Mouse (Mus musculus): Measurements from ENCODE around the gene Cenph. TPM values are rescaled to one million over a fixed set of nuclear protein-coding genes. Genes with fewer than 3 reads are reported as not detected.
"Not testable (repeated sequence)": the region's sequence is repeated elsewhere in the genome, so short reads cannot be mapped to it uniquely, and the experiment has no call there.

Cenph gene
- total RNA-seq (2021), result under 1 TPM in 1 of 2 experiments, not detected in 1; 0.31 TPM

GRCm38 (mm10) chr13:100775252-100776055, at the start of gene Cenph:
Gene Cenph, minus strand, starts transcription at chr13:100775899.
- peak; percentile 81 to 82 for DNase-seq
- intact Hi-C loops (cut with DNase I), result loop anchor here (2.0 kb wide), 1 partner anchor 31 kb away; the partner anchor contains the start of gene Mrps36

DNA sequence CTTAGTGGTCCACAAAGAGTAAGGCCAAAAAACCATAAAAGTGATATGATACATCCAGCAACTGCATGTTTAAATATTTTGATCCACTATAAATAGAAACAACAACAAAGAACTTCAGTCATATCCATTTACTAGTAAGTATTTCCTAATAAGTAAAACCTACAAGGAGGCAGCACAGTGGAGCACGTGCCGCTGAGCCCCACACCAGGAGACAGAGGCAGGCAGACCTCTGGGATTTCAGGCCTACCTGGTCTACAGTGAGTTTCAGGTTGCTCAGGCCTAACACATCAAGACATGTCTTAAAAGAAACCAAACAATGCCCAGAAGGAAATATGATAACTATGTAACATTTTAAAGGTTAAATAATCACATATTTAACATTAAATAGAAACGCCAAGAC, 49.2 kb upstream of the Cenph start:
- intact Hi-C loops (cut with DNase I), result no loop called here
- no peak for DNase-seq

DNA sequence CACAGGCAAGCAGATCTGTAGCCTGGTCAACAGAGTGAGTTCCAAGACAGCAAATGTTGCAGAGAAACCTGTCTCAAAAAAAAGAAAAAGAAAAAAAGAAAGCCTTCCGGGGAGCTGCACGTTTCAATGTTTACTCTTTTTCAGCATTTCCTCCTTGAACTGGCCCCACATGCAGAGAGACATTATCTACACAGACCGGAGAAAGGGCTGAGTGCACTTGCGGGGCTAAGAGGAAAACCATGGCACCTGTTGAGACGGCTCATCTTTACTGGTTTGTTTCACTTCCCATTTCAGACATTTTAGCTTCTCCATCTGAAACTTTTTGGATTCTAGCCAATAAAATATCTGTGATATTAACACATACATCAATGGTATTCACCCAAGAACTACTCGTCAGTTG, 48.6 kb upstream of the Cenph start:
- intact Hi-C loops (cut with DNase I), result no loop called here
- no peak for DNase-seq

DNA sequence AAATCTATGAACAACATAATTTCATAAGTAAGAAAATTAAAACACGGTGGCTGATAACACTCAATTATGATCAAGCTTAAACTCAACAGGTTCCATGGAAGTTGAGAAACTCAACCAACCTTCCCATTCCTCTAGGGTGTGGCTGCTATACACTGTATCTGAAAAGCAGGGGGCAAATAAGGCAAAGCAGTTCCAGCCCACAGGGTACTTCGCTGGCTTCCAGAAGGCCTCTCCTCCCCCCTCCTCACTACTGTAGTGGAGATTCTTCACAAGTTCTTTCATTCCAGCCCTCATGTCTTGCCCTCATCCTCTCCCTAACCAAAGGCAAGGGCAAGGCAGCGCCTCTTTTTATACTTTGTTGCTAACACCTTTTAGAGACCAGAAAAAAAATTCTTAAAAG, 48.2 kb upstream of the Cenph start:
- DNase-seq, result no peak
- intact Hi-C loops (cut with DNase I), result no loop called here

GRCm38 (mm10) chr13:100814451-100814850, 38.8 kb upstream of the Cenph start:
- DNase-seq, result no peak
- intact Hi-C loops (cut with DNase I), result no loop called here

DNA sequence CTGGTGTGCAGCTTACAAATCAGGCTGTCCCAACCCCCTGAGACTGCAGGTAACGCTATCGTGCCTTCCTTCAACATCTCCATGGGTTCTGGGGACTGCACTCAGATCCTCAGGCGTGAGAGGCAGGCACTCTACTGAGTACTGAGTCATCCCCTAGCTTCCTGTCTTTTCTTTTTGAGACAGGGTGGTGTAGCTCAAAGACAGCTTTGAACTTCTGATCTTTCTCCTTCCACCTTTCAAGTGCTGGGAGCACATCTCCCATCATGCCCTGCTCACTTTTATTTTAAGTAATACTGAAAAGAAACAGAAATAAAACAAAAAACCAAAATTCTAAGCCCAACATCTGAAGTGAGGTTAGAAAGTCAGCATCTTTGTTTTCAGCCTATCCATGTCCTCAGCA, 30.1 kb upstream of the Cenph start:
- intact Hi-C loops (cut with DNase I), result no loop called here
- no peak for DNase-seq

DNA sequence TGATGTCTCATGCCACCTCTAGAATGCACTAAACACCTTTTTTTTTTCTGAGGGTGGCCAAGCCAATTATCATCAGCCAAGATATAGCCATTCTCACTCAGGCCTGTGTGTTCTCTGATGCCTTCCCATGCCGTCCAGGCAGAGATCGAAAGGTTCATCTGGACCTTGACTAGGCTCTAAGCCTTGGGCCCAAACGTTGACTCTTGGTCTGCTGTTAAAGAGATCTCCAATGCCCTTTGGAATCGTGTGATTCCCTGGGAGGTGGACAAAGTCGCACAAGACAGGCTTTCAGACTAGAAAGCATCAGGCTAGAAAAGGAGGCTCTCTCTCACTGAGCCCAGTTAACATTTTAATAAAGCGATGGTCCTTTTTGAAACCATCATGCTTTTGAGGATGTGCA, 21.5 kb upstream of the Cenph start:
- no peak for DNase-seq
- intact Hi-C loops (cut with DNase I), result no loop called here

DNA sequence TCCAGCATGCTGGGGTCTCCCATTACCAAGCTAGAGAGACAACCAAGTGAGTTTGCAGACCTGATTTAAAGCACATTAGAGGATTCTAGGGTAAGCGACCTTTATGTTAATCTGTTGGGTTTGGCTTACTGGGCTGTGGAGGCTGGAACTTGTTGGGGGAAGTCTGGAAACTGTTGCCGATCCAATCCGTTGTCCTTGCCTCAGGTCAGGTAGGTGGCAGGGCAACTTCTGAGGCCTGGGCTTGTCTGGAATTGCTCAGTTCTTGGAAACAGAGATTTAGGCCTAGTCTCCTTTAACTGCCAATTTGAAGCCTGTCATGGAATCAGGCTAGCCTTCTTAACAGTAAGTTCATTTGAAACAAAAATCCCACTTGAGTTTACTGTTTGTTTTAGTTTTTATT, 13.4 kb upstream of the Cenph start:
- no peak for DNase-seq
- intact Hi-C loops (cut with DNase I), result loop anchor here (5.0 kb wide), 1 partner anchor 43 kb away; the partner anchor contains the start of gene Slc30a5

DNA sequence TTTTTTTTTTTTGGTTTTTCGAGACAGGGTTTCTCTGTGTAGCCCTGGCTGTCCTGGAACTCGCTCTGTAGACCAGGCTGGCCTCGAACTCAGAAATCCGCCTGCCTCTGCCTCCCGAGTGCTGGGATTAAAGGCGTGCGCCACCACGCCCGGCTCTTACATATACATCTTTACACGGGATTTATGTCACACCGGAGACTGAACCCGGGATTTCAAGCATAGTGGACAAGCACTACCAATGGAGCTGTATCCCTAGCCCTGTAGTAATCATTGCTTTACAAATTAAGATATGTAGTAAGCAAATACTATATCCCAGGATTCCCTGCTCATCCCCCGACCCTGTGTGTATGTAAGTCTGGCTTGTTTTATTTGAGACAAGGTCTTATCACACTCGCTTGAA, 12.4 kb upstream of the Cenph start:
- not testable (repeated sequence) for DNase-seq
- intact Hi-C loops (cut with DNase I), result loop anchor here (5.0 kb wide), 1 partner anchor 44 kb away; the partner anchor contains the start of gene Slc30a5

DNA sequence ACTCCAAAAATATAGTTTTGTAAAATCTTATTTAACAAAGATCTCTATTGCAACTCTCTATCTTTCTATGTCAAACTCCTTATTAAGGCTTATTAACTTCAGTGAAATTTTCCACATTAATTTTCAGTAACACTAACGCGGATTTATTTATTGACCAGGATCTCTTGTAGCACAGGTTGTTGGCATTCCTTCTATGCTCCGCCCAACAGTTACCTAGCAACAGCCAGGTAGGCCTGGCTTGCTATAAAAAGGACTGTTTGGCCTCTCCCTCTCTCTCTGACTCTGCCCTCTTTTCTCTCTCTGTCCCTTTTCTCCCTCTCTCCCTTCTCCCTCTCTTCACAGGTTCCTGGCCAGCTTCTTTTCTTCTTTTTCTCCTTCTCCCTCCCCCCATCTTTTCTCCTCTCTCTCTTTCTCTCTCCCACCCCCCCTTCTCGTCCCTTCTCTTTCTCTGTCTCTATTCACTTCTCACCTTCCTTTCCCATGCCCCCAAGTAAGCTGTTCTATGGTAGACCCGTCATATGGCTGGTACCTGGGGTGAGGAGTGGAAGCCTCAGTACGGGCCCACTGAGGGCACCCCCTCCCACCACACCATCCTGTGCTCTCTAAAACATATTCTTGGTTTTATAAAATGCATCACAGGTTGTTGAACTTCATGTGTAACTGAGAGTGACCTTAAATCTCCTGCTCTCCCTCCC, 11.8 kb upstream of the Cenph start:
- intact Hi-C loops (cut with DNase I), result loop anchor here (5.0 kb wide), 1 partner anchor 45 kb away; the partner anchor contains the start of gene Slc30a5
- DNase-seq, result no peak

GRCm38 (mm10) chr13:100786414-100786867, 10.7 kb upstream of the Cenph start, which contains the start of gene Ccnb1:
Gene Ccnb1, minus strand, starts transcription at chr13:100786570.
- intact Hi-C loops (cut with DNase I), result loop anchor here (5.0 kb wide), 1 partner anchor 46 kb away; the partner anchor contains the start of gene Slc30a5
- DNase-seq, result peak; percentile 86 to 89

- no peak for DNase-seq
- intact Hi-C loops (cut with DNase I), result loop anchor here (5.0 kb wide), 1 partner anchor 46 kb away; the partner anchor contains the start of gene Slc30a5
Measured at GRCm38 (mm10) chr13:100785806-100786413, 10.2 kb upstream of the Cenph start.

DNA sequence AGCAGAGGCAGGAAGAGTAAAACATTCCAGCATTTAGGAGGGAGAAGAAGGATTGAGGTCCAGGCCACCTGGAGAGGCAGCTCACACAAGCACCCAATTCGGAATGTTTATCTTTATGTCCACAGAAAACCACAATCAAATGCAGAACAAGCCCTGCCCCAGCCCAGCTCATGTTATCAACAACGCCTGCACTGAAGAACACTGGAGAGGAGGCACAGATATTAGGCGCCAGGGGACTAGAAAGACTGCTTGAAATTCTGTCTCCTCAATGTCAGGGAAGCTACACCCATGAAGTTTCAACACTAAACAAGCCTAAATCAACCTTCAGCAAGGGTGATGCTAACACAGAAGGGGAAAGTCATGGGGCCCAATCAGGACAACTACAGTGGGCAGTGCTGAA, 1.8 kb upstream of the Cenph start:
- intact Hi-C loops (cut with DNase I), result no loop called here
- DNase-seq, result no peak

DNA sequence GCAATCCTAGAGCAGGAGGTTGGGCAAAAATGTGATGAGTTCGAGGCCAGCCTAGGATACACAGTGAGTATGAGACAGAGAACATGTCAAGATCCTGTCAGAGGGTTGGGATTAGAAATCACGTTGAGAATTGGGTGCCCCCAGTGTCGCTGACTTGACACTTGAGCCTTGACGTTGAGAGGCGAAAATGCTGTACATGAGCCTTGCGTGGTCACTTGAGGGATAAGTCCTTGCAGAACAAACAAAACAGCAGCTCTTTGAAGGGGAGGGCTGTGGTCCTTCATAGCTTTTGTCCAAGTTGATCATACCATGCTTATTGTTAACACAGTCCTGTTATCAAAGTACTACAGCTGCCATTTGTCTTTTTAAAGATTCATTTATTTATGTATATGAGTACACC, 1.0 kb upstream of the Cenph start:
- intact Hi-C loops (cut with DNase I), result no loop called here
- DNase-seq, result no peak

DNA sequence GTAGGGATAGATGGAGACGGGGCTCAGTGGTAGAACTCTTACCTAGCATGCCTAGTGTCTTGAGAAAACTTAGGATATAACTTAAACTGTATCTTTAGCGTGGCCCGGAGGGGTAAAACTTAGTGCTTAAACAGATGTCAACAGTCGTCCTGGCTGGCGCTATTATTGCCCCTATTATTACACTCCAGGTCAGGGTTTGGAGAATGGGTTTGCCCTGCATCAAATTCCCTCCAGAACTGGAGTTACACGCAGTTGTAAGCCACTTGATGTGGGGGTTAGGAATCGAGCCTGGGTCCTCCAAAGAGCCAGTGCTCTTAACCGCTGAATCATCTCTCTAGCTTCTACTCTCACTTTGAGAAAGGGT, 339 bp upstream of the Cenph start:
- intact Hi-C loops (cut with DNase I), result no loop called here
- DNase-seq, result no peak

GRCm38 (mm10) chr13:100774704-100775103, 995 bp downstream of the Cenph start:
- intact Hi-C loops (cut with DNase I), result loop anchor here (2.0 kb wide), 1 partner anchor 30 kb away; the partner anchor contains the start of gene Mrps36
- DNase-seq, result no peak

DNA sequence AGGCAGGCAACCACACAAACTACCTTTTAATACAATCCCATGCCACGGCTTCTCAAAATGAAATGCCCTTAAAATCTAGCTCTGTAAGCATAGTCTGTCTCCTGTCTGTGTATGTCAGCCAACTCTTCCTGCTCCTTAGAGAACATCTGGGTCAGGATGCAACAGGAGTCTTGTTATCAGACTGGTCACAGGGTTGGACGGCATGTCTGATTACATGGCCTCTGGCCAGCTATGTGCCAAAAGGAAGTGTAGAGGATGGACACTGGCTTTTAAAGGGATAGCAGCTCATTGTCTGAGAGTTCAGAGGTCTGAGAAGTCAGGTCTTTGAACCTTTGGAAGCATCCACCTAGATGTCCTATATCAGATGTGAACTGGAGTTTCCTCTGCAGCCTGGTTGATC, 20.4 kb downstream of the Cenph start:
- peak in 1 of 2 experiments; percentile 13 for DNase-seq
- intact Hi-C loops (cut with DNase I), result no loop called here

DNA sequence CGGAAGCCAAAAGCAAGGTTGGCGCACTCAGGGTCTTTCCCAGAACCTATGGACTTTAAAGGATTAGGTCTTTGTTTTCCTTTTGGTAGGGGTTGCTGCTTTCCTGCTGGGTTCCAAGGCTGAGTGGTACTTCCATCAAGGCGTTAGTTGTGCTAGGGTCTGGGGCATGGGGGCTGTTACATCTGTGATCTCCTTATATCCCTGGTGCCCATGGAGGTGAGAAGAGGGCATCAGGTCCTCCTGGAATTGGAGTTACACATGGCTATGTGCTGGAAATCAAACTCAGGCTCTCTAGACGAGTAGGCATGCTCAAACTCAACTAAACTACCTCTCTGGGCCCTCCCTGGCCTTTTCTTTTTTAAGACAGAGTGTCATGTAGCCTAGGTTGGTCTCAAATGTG, 21.5 kb downstream of the Cenph start:
- no peak for DNase-seq
- intact Hi-C loops (cut with DNase I), result no loop called here

DNA sequence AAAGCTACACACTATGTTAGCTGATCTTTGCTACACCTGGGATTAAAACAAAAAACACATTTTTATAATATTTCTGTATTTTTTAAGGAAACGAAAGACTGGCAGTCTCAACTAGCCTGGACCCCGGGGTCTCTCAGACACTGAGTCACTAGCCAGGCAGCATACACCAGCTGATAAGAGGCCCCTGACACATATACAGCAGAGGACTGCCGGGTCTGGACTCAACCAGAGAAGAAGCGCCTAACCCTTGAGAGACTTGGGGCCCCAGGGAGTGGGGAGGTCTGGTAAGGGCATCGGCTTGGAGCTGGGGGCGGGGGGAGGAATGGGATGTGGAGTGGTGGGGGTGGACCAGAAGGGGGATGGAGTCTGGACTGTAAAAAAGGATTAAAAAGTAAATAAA, 22.7 kb downstream of the Cenph start:
- DNase-seq, result no peak
- intact Hi-C loops (cut with DNase I), result no loop called here

DNA sequence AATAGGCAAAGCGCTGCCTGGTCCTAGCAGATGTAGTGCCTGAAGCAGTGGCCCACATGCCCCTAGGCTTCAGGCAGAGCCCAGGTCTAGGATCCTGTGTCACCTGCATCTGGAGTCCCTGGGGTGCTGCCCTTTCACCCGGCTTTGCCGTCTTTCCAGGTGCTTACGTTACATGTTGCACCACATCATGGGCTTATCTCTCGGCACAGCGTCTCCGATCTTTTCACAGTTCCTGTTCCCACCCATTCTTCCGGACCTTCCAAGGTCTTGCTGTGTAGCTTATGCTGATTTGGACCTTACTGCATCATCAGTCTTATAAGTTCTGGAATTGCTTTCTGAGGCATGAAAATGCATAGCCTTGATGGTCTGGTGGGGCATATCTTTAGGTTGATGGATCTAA, 23.2 kb downstream of the Cenph start:
- no peak for DNase-seq
- intact Hi-C loops (cut with DNase I), result no loop called here

GRCm38 (mm10) chr13:100751402-100751801, 24.3 kb downstream of the Cenph start:
- no peak for DNase-seq
- intact Hi-C loops (cut with DNase I), result no loop called here
